8 mouse cellular contexts compared by ENCODE assay signal in genomic region chr9:21723377-21724146, GRCm38 (mm10). TPM values are rescaled to one million over a fixed set of nuclear protein-coding genes. Genes with fewer than 3 reads are reported as not detected.
DNase-seq lines count a peak whose midpoint lies in the region; ATAC-seq and TF ChIP-seq lines count a peak whose summit lies in the region.

Gene Ldlr (plus strand): TSS chr9:21723483.

- ATAC-seq in hematopoietic stem cell, adult 5-6 weeks (replicated peaks in 1 of 2; ENCODE audit: insufficient read depth in 1 of 2, low FRiP score in 2 of 2, low TSS enrichment in 1 of 2, low read depth in 1 of 2, poor library complexity in 2 of 2, severe bottlenecking in 2 of 2), result peak; percentile 77 to 82
- peak; percentile 91 for ATAC-seq in lung, embryonic 16.5 days (ENCODE audit: low read depth)

- H3K9ac ChIP-seq in MEL (ENCODE audit: control insufficient read depth, low read depth, low read length, poor library complexity, severe bottlenecking), result peak within 1 kb of the TSS; percentile 67
- H3K9ac ChIP-seq in lung, embryonic 16.5 days (ENCODE audit: low read length), result peak within 1 kb of the TSS; percentile 80

- H3K36me3 ChIP-seq in MEL (ENCODE audit: control insufficient read depth in 1 of 2, insufficient read depth in 2 of 2, low read length in 2 of 2), result peaks cover 6 to 25% of the 10 kb centered on the region in 2 experiments
- H3K36me3 ChIP-seq in lung, embryonic 16.5 days (ENCODE audit: control insufficient read depth, insufficient read depth, low read length), result no peaks in the 10 kb centered on the region

- TF ChIP-seq EP300 in MEL (IDR thresholded peaks at IDR 0.05; ENCODE audit: low read depth in 1 of 2, low read length in 2 of 2), result no peak

- no peak for TF ChIP-seq RAD21 in MEL (IDR thresholded peaks at IDR 0.05; ENCODE audit: low read depth, low read length)

- TF ChIP-seq CTCF in MEL (IDR thresholded peaks at IDR 0.05 in 2 of 3, conservative IDR thresholded peaks at IDR 0.05 in 1 of 3; ENCODE audit: control insufficient read depth in 1 of 3, insufficient read depth in 1 of 3, low read depth in 2 of 3, low read length in 3 of 3, poor library complexity in 1 of 3, severe bottlenecking in 1 of 3), result no peak
- TF ChIP-seq CTCF in cerebellum, adult 2 months (IDR thresholded peaks at IDR 0.05; ENCODE audit: borderline replicate concordance, insufficient read depth, low read depth, low read length), result no peak

- peak within 1 kb of the TSS; percentile 65 for H3K27ac ChIP-seq in MEL (ENCODE audit: control insufficient read depth, low read depth, low read length)
- peak within 1 kb of the TSS; percentile 42 for H3K27ac ChIP-seq in cerebellum, adult 2 months (ENCODE audit: insufficient read depth, low read length)
- H3K27ac ChIP-seq in lung, embryonic 16.5 days (ENCODE audit: low read length), result peak within 1 kb of the TSS; percentile 97

- TF ChIP-seq POLR2A in MEL (IDR thresholded peaks at IDR 0.05; ENCODE audit: control insufficient read depth in 1 of 2, insufficient read depth in 1 of 2, low read depth in 1 of 2, low read length in 2 of 2, poor library complexity in 1 of 2), result peak in 1 of 2 experiments; percentile 98; a peak in 2 of 4 replicates
- peak; percentile 53; the same call in 1 of the 2 replicates for TF ChIP-seq POLR2A in cerebellum, adult 2 months (IDR thresholded peaks at IDR 0.05; ENCODE audit: borderline replicate concordance, insufficient read depth, low read length)

- peak within 1 kb of the TSS; percentile 65 for H3K4me2 ChIP-seq in lung, embryonic 16.5 days (ENCODE audit: low read depth, low read length)

- under 1% methylated on average over 47 of the region's 47 CpGs for WGBS in cerebellum, adult 2 months
- under 1% methylated on average over 47 of the region's 47 CpGs for WGBS in lung, embryonic 16.5 days

- no peaks in the 10 kb centered on the region for H3K9me3 ChIP-seq in MEL (replicated peaks; ENCODE audit: insufficient read depth, low read length)
- H3K9me3 ChIP-seq in lung, embryonic 16.5 days (ENCODE audit: control insufficient read depth, low read length), result no peaks in the 10 kb centered on the region

- peak; percentile 100 for DNase-seq in MEL (ENCODE audit: low read depth, low spot score)
- DNase-seq in cerebellum, adult 2 months, result peak; percentile 84 to 85
- DNase-seq in forelimb bud, embryonic 11.5 days (ENCODE audit: low read depth, low spot score), result peak; percentile 91
- peak; percentile 44 for DNase-seq in layer of hippocampus, adult 9-10 months (ENCODE audit: low spot score)
- DNase-seq in ovary, postnatal 10 days (ENCODE audit: low spot score), result peak; percentile 71
- DNase-seq in thymus, postnatal 14 days, result peak; percentile 64

- no peaks in the 10 kb centered on the region for H3K27me3 ChIP-seq in MEL (ENCODE audit: control insufficient read depth in 1 of 2, insufficient read depth in 2 of 2, low read length in 2 of 2)
- H3K27me3 ChIP-seq in cerebellum, adult 2 months (ENCODE audit: control insufficient read depth, insufficient read depth, low read length), result no peaks in the 10 kb centered on the region
- no peaks in the 10 kb centered on the region for H3K27me3 ChIP-seq in lung, embryonic 16.5 days (ENCODE audit: control insufficient read depth, insufficient read depth, low read depth, low read length)

- H3K4me3 ChIP-seq in MEL (ENCODE audit: control insufficient read depth in 1 of 2, insufficient read depth in 1 of 2, low read depth in 2 of 2, low read length in 2 of 2), result peak within 1 kb of the TSS; percentile 66
- peak within 1 kb of the TSS; percentile 74 for H3K4me3 ChIP-seq in cerebellum, adult 2 months (replicated peaks; ENCODE audit: insufficient read depth, low read depth, low read length)
- peak within 1 kb of the TSS; percentile 78 for H3K4me3 ChIP-seq in lung, embryonic 16.5 days (ENCODE audit: low read length)

- H3K79me2 ChIP-seq in MEL (ENCODE audit: control insufficient read depth, insufficient read depth, low read length, poor library complexity), result peaks cover 41% of the 10 kb centered on the region

- H3K4me1 ChIP-seq in MEL (ENCODE audit: control insufficient read depth in 1 of 2, insufficient read depth in 2 of 2, low read length in 2 of 2), result peaks cover 20 to 37% of the 10 kb centered on the region in 2 experiments
- H3K4me1 ChIP-seq in cerebellum, adult 2 months (ENCODE audit: control insufficient read depth, insufficient read depth, low read length), result peaks cover 12% of the 10 kb centered on the region
- H3K4me1 ChIP-seq in lung, embryonic 16.5 days (replicated peaks; ENCODE audit: control insufficient read depth, insufficient read depth, low read length), result peaks cover 23% of the 10 kb centered on the region

TF ChIP-seq in MEL, 35 proteins besides CTCF, POLR2A, EP300 and RAD21:
- TF ChIP-seq BHLHE40 (IDR thresholded peaks at IDR 0.05; ENCODE audit: borderline replicate concordance, low read depth, low read length), result no peak
- no peak for TF ChIP-seq MAX (IDR thresholded peaks at IDR 0.05; ENCODE audit: low read length)
- TF ChIP-seq SIN3A (IDR thresholded peaks at IDR 0.05; ENCODE audit: low read length), result no peak
- TF ChIP-seq MXI1 (IDR thresholded peaks at IDR 0.05; ENCODE audit: low read depth, low read length), result no peak
- TF ChIP-seq TBP (IDR thresholded peaks at IDR 0.05; ENCODE audit: low read depth, low read length), result peak; percentile 95
- no peak for TF ChIP-seq ELF1 (IDR thresholded peaks at IDR 0.05; ENCODE audit: low read depth, low read length)
- TF ChIP-seq SMC3 (IDR thresholded peaks at IDR 0.05; ENCODE audit: low read depth, low read length), result no peak
- no peak for TF ChIP-seq E2F4 (IDR thresholded peaks at IDR 0.05; ENCODE audit: borderline replicate concordance, low read depth, low read length)
- peak; percentile 28; the same call in 1 of the 2 replicates for TF ChIP-seq GATA1 (IDR thresholded peaks at IDR 0.05; ENCODE audit: low read depth, low read length)
- TF ChIP-seq MAFK (IDR thresholded peaks at IDR 0.05; ENCODE audit: borderline replicate concordance, low read depth, low read length), result no peak
- no peak for TF ChIP-seq TCF12 (IDR thresholded peaks at IDR 0.05; ENCODE audit: low read depth, low read length)
- TF ChIP-seq POLR2AphosphoS2 (IDR thresholded peaks at IDR 0.05; ENCODE audit: low read length), result no peak
- TF ChIP-seq USF2 (IDR thresholded peaks at IDR 0.05; ENCODE audit: borderline replicate concordance in 1 of 2, insufficient read depth in 1 of 2, low read depth in 1 of 2, low read length in 2 of 2), result no peak
- TF ChIP-seq RCOR1 (IDR thresholded peaks at IDR 0.05; ENCODE audit: low read depth, low read length), result no peak
- no peak for TF ChIP-seq ETS1 (IDR thresholded peaks at IDR 0.05; ENCODE audit: low read depth, low read length)
- no peak for TF ChIP-seq ZKSCAN1 (IDR thresholded peaks at IDR 0.05; ENCODE audit: low read depth, low read length)
- TF ChIP-seq CHD1 (IDR thresholded peaks at IDR 0.05; ENCODE audit: low read depth, low read length), result no peak
- TF ChIP-seq KAT2A (conservative IDR thresholded peaks at IDR 0.05; ENCODE audit: low read depth, low read length), result no peak
- no peak for TF ChIP-seq MYC (IDR thresholded peaks at IDR 0.05; ENCODE audit: low read depth, low read length)
- TF ChIP-seq ZMIZ1 (IDR thresholded peaks at IDR 0.05; ENCODE audit: low read depth, low read length), result no peak
- no peak for TF ChIP-seq ZC3H11A (IDR thresholded peaks at IDR 0.05; ENCODE audit: low read depth, low read length)
- peak; percentile 97 for TF ChIP-seq UBTF (IDR thresholded peaks at IDR 0.05; ENCODE audit: borderline replicate concordance, insufficient read depth, low read depth, low read length)
- no peak for TF ChIP-seq ZNF384 (IDR thresholded peaks at IDR 0.05; ENCODE audit: low read depth, low read length)
- no peak for TF ChIP-seq TAL1 (IDR thresholded peaks at IDR 0.05; ENCODE audit: low read length)
- no peak for TF ChIP-seq USF1 (IDR thresholded peaks at IDR 0.05; ENCODE audit: low read depth, low read length)
- no peak for TF ChIP-seq GABPA (IDR thresholded peaks at IDR 0.05; ENCODE audit: low read depth, low read length)
- TF ChIP-seq MAZ (IDR thresholded peaks at IDR 0.05; ENCODE audit: low read depth, low read length), result no peak
- TF ChIP-seq MYB (IDR thresholded peaks at IDR 0.05; ENCODE audit: low read depth, low read length), result no peak
- TF ChIP-seq HCFC1 (IDR thresholded peaks at IDR 0.05; ENCODE audit: low read depth, low read length), result no peak
- no peak for TF ChIP-seq NRF1 (IDR thresholded peaks at IDR 0.05; ENCODE audit: insufficient read depth, low read depth, low read length, poor library complexity, severe bottlenecking)
- TF ChIP-seq JUND (IDR thresholded peaks at IDR 0.05; ENCODE audit: low read depth, low read length), result no peak
- TF ChIP-seq MEF2A (IDR thresholded peaks at IDR 0.05; ENCODE audit: extremely low read depth, insufficient replicate concordance, low read depth, low read length, poor library complexity, severe bottlenecking), result no peak
- TF ChIP-seq POLR2AphosphoS5 (IDR thresholded peaks at IDR 0.05; ENCODE audit: borderline replicate concordance, low read depth, low read length), result peak; percentile 91; the same call in 1 of the 2 replicates
- no peak for TF ChIP-seq CHD2 (IDR thresholded peaks at IDR 0.05; ENCODE audit: low read length)
- no peak for TF ChIP-seq NELFE (IDR thresholded peaks at IDR 0.05; ENCODE audit: low read depth, low read length)

RNA-seq across cellular contexts. Expression of gene Ldlr, which starts in this region (rescaled TPM):
- total RNA-seq in MEL (2012; rRNA removed), result 58.1 and 69.1 TPM in 2 replicates
- polyA plus RNA-seq in MEL (2012; ENCODE audit: insufficient read depth in 1 of 2, insufficient read length in 2 of 2, low read depth in 1 of 2, low replicate concordance in 2 of 2, missing spikeins in 1 of 2), result 10 to 100 TPM in 1 of 2 experiments, not detected in 1; 90.6 TPM
- polyA plus RNA-seq in cerebellum, adult 2 months (2012; rRNA removed), result 34.1 and 34.2 TPM in 2 replicates
- 22.2 and 22.4 TPM in 2 replicates for total RNA-seq in hematopoietic stem cell, adult 5-6 weeks (2017)
- 33.4 and 36.0 TPM in 2 replicates for polyA plus RNA-seq in lung, embryonic 16.5 days (2015; fragmentation: Nextera tagmentation; extraction: Ambion mirVana)

Comparison
In these comparisons a context has a peak if more than half of its experiments do, and no peak if none do; other contexts are left out.
1. Peak in every context shown above with its lines: DNase-seq, ATAC-seq, H3K4me3 ChIP-seq and H3K27ac ChIP-seq.
2. DNase-seq: peak in every context shown above with its lines; median percentile 100 in MEL; 91 in forelimb bud, embryonic 11.5 days; 84 in cerebellum, adult 2 months; 71 in ovary, postnatal 10 days; 64 in thymus, postnatal 14 days; 44 in layer of hippocampus, adult 9-10 months.
3. H3K27ac ChIP-seq: peak in every context shown above with its lines; median percentile 97 in lung, embryonic 16.5 days; 65 in MEL; 42 in cerebellum, adult 2 months.